Mouse (Mus musculus) lung, embryonic 16.5 days (tissue): ENCODE measurements around the gene Flt3l. TPM values are rescaled to one million over a fixed set of nuclear protein-coding genes. Genes with fewer than 3 reads are reported as not detected.

ENCODE experiments used
- ATAC-seq: fragments of 200-750 bp; cut with Nextera tagmentation; 2 replicates; pipeline ENCODE4 v1.8.0; 2017; ENCODE audit warnings: low read depth, mild to moderate bottlenecking, moderate library complexity
- H3K27ac ChIP-seq: fragments of 300-500 bp; sonication (generic); 2 replicates; pipeline ENCODE4 v1.5.1; 2014; ENCODE audit warnings: mild to moderate bottlenecking, control low read depth, low read length
- H3K27me3 ChIP-seq: fragments of 300-500 bp; sonication (generic); 2 replicates; pipeline ENCODE4 v1.6.1; 2014; ENCODE audit warnings: low read depth, low read length, mixed read lengths; ENCODE audit not compliant: control insufficient read depth, insufficient read depth
- H3K36me3 ChIP-seq: fragments of 300-500 bp; sonication (generic); 2 replicates; pipeline ENCODE4 v1.6.1; 2014; ENCODE audit warnings: low read length; ENCODE audit not compliant: control insufficient read depth, insufficient read depth
- H3K4me1 ChIP-seq: fragments of 300-500 bp; sonication (generic); replicated peaks from 2 replicates; pipeline ENCODE4 v1.6.1; 2014; ENCODE audit warnings: low read length, mixed read lengths; ENCODE audit not compliant: control insufficient read depth, insufficient read depth
- H3K4me2 ChIP-seq: fragments of 300-500 bp; sonication (generic); 2 replicates; pipeline ENCODE4 v1.6.1; 2014; ENCODE audit warnings: low read depth, low read length, control low read depth
- H3K4me3 ChIP-seq: fragments of 300-500 bp; sonication (generic); 2 replicates; pipeline ENCODE4 v1.5.1; 2014; ENCODE audit warnings: mild to moderate bottlenecking, low read length, control low read depth
- H3K9ac ChIP-seq: fragments of 300-500 bp; sonication (generic); 2 replicates; pipeline ENCODE4 v1.6.1; 2014; ENCODE audit warnings: low read length, control low read depth
- H3K9me3 ChIP-seq: fragments of 300-500 bp; sonication (generic); 2 replicates; pipeline ENCODE4 v1.6.1; 2016; ENCODE audit warnings: low read length; ENCODE audit not compliant: control insufficient read depth
- WGBS: fragments of 180-500 bp; shearing (Covaris S2); extraction: QIAGEN DNeasy Blood & Tissue Kit; methylation state at CpG from one replicate; pipeline ENCODE4 v1.1.7; 2014; 5-methylcytosine and 5-hydroxymethylcytosine counted together
- polyA plus RNA-seq: library from polyadenylated mRNA; unstranded; fragments of >200 nt; fragmentation: Nextera tagmentation; extraction: Ambion mirVana; gene quantifications from 2 replicates; pipeline ENCODE4 v1.2.1, GENCODE M21; 2015

Flt3l gene
- 2.4 and 3.0 TPM in 2 replicates for polyA plus RNA-seq

DNA sequence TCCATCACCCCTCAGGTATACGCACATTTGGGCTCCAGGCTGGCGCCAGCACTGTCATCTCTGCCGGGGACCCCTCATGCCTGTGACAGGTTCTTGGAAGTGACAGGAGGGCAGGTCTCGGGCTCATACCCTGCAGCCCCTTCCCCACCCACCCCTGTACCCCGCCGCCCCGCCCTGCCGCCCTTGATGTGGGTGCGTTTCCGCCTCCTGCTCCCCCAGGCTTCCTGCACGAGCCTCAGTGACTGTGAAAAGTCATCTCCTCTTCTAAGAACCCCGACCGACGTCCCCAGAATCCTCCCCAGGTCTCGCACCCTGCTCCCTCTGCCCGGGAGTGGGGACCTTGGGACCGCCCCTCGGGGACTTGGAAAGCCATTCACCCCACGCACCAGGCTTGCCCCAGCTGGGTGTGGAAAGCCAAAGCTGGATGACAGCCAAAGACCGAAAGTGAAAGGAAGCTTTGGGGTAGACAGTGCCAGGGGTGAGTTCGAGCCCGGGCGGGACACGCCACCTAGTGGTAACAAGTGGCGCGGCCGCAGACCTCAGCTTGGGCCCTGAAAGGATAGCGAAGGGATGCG, at the start of gene Flt3l, which contains the start of gene Gm45713:
Gene Flt3l (minus strand): TSS at position 440 of the 575 bp plus-strand sequence.
Gene Gm45713 (minus strand): TSS at position 239 of the 575 bp plus-strand sequence.
- peak within 1 kb of the TSS; percentile 72 for H3K4me3 ChIP-seq
- H3K27me3 ChIP-seq: no peaks in the 10 kb centered on the region
- H3K4me1 ChIP-seq: no peaks in the 10 kb centered on the region; the same call in 1 of the 2 replicates
- 2% methylated on average over 29 of the region's 29 CpGs for WGBS
- no peak within 1 kb of the TSS for H3K27ac ChIP-seq
- peak within 1 kb of the TSS; percentile 83 for H3K9ac ChIP-seq
- no peaks in the 10 kb centered on the region for H3K36me3 ChIP-seq
- H3K4me2 ChIP-seq: peak within 1 kb of the TSS; percentile 88
- H3K9me3 ChIP-seq: no peaks in the 10 kb centered on the region
- ATAC-seq: peak; percentile 88

GRCm38 (mm10) chr7:45185921-45186320, 49.7 kb upstream of the Flt3l start:
- H3K4me2 ChIP-seq: no peak overlapping the region
- H3K4me1 ChIP-seq: peaks cover 5% of the 10 kb centered on the region
- H3K27ac ChIP-seq: no peak overlapping the region
- H3K27me3 ChIP-seq: peaks cover 70% of the 10 kb centered on the region
- no peaks in the 10 kb centered on the region for H3K36me3 ChIP-seq
- no peak overlapping the region for H3K9ac ChIP-seq
- no peak for ATAC-seq
- H3K4me3 ChIP-seq: no peak overlapping the region
- no peaks in the 10 kb centered on the region for H3K9me3 ChIP-seq
- 58% methylated on average over 7 of the region's 7 CpGs for WGBS

DNA sequence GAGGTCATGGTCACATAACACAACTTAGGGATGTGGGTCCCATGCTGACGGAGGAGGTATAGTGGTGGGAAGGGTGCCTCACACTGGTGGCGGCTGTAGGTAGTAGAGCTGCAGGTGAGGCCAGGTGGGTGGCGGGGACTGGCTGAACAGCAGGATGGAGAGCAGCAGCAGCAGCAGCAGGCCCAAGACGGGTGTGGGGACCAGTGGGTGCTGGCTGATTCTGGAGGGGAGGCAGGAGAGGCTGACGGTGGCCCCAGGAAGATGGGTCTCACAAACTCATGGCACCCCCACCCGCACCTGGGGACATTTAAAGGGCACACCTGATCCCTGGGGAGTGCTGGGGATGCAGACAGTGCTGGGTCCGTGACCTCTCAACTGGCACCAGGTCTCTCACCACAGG, 47.4 kb upstream of the Flt3l start:
- peaks cover 5% of the 10 kb centered on the region for H3K4me1 ChIP-seq
- H3K9ac ChIP-seq: no peak overlapping the region
- no peak overlapping the region for H3K27ac ChIP-seq
- no peak overlapping the region for H3K4me2 ChIP-seq
- no peak for ATAC-seq
- WGBS: 58% methylated on average over 7 of the region's 7 CpGs
- H3K36me3 ChIP-seq: no peaks in the 10 kb centered on the region
- peaks cover 83% of the 10 kb centered on the region for H3K27me3 ChIP-seq
- H3K9me3 ChIP-seq: no peaks in the 10 kb centered on the region
- no peak overlapping the region for H3K4me3 ChIP-seq

DNA sequence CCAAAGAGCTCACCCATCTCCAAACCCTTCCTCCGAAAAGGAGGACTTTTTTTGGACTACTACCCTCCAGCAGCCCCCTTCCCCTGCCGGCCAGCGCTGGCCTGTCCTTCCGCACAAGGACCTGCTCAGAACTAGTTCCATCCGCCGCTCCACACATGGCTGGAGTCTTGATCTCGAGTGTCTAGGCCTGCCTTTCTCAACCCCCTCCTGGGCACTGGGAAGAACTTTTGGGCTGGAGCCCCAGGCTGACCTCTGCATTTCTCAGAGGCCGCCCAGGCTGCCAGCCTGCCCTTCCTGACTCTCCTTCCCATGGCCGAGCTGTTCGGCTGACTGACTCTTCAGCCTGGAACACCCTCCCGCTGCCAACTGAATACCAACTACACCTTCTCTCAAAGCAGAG, 46.4 kb upstream of the Flt3l start:
- peaks cover 5% of the 10 kb centered on the region for H3K4me1 ChIP-seq
- H3K9ac ChIP-seq: peak overlapping the region; percentile 25
- ATAC-seq: peak; percentile 37
- no peak overlapping the region for H3K27ac ChIP-seq
- H3K27me3 ChIP-seq: peaks cover 90% of the 10 kb centered on the region
- H3K4me3 ChIP-seq: peak overlapping the region; percentile 40
- H3K36me3 ChIP-seq: no peaks in the 10 kb centered on the region
- H3K4me2 ChIP-seq: peak overlapping the region; percentile 64
- no peaks in the 10 kb centered on the region for H3K9me3 ChIP-seq
- 15% methylated on average over 11 of the region's 11 CpGs for WGBS

GRCm38 (mm10) chr7:45182199-45182601, 46.0 kb upstream of the Flt3l start:
- no peaks in the 10 kb centered on the region for H3K36me3 ChIP-seq
- peaks cover 5% of the 10 kb centered on the region for H3K4me1 ChIP-seq
- no peak overlapping the region for H3K27ac ChIP-seq
- peak overlapping the region; percentile 25 for H3K9ac ChIP-seq
- H3K4me3 ChIP-seq: peak overlapping the region; percentile 40
- peak; percentile 95 for ATAC-seq
- WGBS: under 1% methylated on average over 34 of the region's 34 CpGs
- H3K9me3 ChIP-seq: no peaks in the 10 kb centered on the region
- peaks cover 94% of the 10 kb centered on the region for H3K27me3 ChIP-seq
- H3K4me2 ChIP-seq: peak overlapping the region; percentile 64

GRCm38 (mm10) chr7:45181540-45181939, 45.3 kb upstream of the Flt3l start:
- Histone ChIP-seq H3K27ac (no peak overlapping the region), H3K27me3 (peaks cover 95% of the 10 kb centered on the region), H3K9ac (no peak overlapping the region), H3K4me2 (peak overlapping the region; percentile 64; the same call in 1 of the 2 replicates), H3K9me3 (no peaks in the 10 kb centered on the region), H3K36me3 (no peaks in the 10 kb centered on the region), H3K4me3 (no peak overlapping the region), H3K4me1 (peaks cover 5% of the 10 kb centered on the region)
- 4% methylated on average over 35 of the region's 35 CpGs for WGBS
- ATAC-seq: no peak

DNA sequence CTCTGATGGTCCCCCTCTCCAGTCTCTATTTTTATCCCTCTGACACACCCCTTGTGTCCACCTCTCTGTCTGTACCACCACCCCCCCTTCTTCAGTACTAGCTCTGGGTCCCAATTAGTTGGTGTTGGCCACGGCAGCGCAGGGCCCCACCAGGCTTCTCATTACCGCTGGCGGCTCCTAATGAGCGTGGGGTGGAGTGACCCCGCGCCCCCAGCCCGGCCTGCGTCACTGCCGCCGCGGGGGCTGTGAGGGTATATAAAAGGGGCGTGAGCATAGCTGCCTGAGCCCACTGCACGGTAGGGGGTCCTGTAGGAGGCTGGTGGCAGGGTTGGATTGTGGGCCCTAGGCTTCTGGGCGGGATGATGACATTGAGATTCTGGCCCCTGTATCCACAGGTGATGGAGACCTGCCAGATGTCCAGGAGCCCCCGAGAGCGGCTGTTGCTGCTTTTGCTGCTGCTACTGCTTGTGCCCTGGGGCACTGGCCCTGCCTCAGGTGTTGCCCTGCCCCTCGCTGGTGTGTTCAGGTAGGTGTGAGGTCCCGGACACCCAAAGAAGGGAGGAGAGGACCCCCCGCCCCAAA, 44.8 kb upstream of the Flt3l start, which contains the start of gene Pth2:
Gene Pth2 (plus strand): TSS at position 100 of the 582 bp plus-strand sequence.
- peaks cover 97% of the 10 kb centered on the region for H3K27me3 ChIP-seq
- no peak for ATAC-seq
- 22% methylated on average over 20 of the region's 20 CpGs for WGBS
- H3K36me3 ChIP-seq: no peaks in the 10 kb centered on the region
- peak within 1 kb of the TSS; percentile 64 for H3K4me2 ChIP-seq
- no peak within 1 kb of the TSS for H3K4me3 ChIP-seq
- no peak within 1 kb of the TSS for H3K9ac ChIP-seq
- H3K9me3 ChIP-seq: no peaks in the 10 kb centered on the region
- H3K27ac ChIP-seq: no peak within 1 kb of the TSS
- H3K4me1 ChIP-seq: peaks cover 8% of the 10 kb centered on the region

DNA sequence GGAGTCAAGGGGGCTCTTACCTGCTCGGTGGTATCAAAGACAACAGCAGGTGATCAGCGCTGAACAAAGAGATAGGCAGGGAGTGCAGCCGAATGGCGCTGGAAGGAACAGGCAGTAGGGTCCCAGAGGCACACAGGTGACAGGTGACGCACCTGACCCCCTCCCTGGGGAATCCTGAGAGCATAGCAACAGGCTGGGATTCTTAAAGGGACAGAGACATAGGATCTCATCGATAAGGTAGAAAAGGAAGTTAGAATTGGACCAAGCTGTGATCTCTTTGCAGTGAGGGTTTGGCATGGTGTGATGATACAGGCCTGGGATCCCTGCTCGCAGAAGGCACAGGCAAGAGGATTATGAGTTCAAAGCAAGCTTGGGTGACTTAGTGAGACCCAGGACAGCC, 43.2 kb upstream of the Flt3l start, which contains the start of gene Gfy:
Gene Gfy (minus strand): TSS at position 101 of the 400 bp plus-strand sequence.
- peaks cover 8% of the 10 kb centered on the region for H3K4me1 ChIP-seq
- no peak within 1 kb of the TSS for H3K27ac ChIP-seq
- no peak within 1 kb of the TSS for H3K4me3 ChIP-seq
- no peak for ATAC-seq
- WGBS: 28% methylated on average over 7 of the region's 7 CpGs
- H3K36me3 ChIP-seq: no peaks in the 10 kb centered on the region
- no peak within 1 kb of the TSS for H3K9ac ChIP-seq
- no peaks in the 10 kb centered on the region for H3K9me3 ChIP-seq
- H3K4me2 ChIP-seq: no peak within 1 kb of the TSS
- H3K27me3 ChIP-seq: peaks cover 97% of the 10 kb centered on the region

DNA sequence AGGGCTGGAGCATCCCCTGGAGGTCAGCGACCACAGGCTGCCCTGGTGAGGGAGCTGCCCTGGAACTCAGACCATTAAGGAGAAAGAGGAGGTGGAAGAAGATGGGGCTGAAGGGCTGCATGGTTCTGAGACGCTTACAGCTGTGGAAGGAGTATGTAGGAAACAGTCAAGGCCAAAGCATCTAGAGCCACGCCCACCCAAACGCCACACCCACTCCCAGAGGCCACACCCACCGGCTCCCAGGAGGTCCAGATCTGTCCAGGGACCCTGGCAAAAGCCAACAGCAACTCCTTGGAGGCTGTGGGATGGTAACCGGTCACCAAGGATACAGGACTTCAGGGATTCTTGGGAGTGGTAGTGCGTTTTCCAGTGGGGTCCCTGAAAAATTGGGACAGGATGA, 42.3 kb upstream of the Flt3l start:
- 21% methylated on average over 7 of the region's 7 CpGs for WGBS

More for the DNA sequence above, 42.3 kb upstream of the Flt3l start:
- Histone ChIP-seq H3K9ac (no peak overlapping the region), H3K36me3 (no peaks in the 10 kb centered on the region), H3K9me3 (no peaks in the 10 kb centered on the region), H3K27me3 (peaks cover 94% of the 10 kb centered on the region), H3K4me1 (peaks cover 8% of the 10 kb centered on the region), H3K4me2 (no peak overlapping the region), H3K4me3 (no peak overlapping the region), H3K27ac (no peak overlapping the region)
- no peak for ATAC-seq
